Mouse (Mus musculus) spleen, postnatal 14 days (tissue): ENCODE measurements around the gene Fam92b.

Source experiments
- DNase-seq, 2 experiments: peaks; one replicate each; pipeline ENCODE4 v3.0.0; 2021 to 2022; ENCODE audit warnings: low spot score in 2 of 2

Fam92b gene

DNA sequence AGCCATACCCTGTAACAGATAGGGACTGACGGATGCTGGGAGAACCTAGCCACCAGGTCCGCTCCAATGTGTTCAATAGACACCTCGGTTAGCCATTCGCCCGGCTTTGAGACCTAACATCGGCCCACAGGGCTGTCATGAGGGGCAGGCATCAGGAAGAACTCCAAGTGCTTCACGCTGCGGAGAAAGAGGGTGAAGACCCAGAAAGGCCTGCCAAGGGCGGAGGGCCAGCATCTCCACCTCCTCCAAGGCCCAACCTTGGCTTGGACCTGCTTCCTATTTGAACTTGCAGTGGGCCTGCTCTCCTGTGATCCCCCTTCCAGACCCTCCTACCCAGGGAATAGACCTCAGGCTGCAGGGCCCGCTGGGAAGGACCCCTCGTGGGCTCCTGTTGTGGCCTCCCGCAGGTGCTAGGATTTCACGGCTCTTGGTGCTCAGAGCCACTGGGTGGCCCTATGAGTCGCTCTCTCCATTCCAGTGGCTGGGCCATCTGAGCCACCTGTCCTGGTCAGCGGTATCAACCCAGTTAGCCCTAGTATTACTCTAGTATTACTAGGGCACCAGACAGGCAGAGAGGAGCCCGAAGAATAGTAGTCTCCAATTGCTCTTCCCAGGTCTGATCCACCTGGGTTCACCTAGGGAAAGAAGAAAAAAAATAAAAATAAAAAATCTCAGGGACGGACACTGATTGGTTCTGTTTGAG is 13.0 kb upstream of the Fam92b start:
- DNase-seq: no peak

DNA sequence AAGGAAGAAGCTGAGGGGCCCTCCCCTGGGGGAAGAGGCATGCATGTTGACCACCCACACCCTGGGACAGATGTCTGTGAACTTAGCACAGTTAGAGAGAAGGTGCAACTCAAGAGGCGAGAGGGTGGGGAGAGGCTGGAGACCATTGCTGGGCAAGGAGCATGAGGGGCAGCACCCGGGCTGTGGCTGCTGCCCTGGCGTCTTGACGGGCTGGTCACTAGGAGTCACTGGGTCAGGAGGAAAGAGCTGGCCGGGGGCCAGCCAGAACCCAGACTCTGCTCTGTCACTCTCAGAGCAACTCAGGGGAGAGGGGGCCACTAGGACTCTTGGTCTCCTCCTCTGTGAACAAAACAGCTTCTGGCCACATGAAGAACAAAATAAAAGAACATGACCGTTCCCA is 12.2 kb upstream of the Fam92b start:
- DNase-seq: no peak

DNA sequence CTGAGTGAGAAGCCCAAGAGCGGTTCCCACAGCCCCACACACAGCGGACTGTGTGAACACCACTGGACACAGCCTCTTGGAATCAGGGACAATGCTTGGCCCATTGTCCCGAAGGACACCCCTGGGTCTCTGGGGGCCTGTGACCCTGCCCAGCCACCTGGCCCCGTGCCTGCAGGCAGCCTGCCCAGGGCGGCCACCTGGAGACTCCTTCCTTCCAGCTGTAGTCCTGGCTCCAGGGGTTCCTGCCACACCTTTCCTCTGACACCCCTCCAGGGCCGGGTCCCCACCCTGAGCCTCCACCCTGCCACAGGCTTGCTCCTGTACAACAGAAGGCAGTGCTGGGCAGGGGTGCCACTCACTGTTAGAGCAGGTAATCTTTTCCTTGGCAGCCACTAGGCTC is 11.2 kb upstream of the Fam92b start:
- DNase-seq: no peak

DNA sequence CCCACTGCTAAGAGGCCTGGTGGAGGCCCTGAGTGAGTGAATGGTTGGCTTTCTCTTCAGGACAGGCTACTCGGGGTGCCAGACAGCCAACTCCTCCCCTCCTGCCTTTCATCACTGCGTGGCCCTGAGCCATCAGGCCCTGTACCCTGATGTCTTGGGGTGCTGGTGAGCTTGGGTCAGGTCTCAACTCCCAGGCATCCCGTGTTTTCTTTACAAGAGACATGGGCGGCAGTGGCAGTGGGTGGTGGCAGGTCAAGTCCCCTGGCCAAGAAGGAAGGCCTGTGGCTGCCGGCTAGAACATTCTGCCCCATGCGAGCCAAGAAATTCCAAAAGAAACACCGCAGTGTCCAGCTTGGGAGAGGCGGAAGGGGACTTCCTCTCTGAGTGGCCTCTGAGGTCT is 9.2 kb upstream of the Fam92b start:
- DNase-seq: no peak

DNA sequence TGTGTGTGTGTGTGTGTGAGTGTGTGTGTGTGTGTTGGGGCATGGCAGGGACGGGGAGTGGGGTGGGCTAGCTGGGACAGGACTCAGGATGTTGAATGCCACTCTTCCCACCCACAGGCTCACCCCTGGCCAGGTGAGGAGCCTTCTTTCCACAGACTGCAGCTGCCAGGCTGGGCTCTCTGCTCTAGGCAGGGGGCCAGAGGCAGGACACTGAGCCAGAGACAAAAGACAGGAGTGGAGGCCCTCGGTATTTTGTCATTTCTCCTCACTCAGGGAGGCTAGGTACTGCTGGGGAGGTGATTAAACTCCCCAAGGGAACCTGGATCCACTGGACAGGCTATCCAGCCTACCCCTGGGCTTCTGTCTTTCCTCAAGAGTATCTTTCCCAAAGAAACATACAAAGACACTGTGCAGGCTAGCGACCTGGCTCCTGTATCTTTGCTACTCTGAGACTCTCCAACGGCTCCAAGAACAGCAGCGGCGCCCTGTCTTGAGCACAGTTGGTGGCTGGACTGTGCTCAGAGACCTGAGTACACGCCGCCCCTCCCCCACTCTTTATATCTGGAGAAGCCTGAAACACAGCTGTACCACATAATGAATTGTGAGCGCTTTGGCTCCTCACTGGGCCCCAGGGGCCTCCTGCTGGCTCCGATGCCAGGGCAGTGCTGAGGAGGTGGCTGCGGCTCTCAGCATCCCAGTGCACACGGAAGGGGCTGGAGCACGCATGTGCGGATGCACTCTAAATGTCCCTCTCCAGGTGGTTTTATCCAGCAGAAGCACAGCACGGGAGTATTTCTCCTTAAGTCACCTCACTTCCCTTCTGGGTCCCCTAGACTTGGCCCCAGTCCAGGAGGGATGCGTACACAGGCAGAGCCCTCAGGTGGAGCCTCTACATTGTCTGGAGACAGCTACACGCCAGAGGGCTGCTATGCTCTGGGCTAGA is 7.9 kb upstream of the Fam92b start:
- DNase-seq: no peak

DNA sequence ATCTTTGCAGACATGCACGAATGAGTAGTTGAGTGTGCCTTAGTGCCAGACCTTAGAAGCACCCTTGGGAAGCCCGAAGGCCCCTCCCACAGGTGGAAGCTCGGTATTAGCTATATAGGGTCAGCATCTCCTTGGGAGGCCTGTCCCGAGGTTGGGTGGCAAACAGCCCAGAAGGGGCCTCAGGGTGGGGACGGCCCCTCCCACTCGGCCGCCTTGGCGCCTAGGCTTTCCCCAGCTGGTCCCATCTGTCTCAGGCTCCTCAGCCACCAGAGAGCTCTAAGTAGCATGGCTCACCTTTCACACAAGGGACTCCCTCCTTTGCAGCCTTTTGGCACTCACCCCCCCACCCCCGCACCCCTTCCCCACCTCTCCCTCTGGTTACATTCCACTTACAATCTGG is 7.1 kb upstream of the Fam92b start:
- DNase-seq: no peak

DNA sequence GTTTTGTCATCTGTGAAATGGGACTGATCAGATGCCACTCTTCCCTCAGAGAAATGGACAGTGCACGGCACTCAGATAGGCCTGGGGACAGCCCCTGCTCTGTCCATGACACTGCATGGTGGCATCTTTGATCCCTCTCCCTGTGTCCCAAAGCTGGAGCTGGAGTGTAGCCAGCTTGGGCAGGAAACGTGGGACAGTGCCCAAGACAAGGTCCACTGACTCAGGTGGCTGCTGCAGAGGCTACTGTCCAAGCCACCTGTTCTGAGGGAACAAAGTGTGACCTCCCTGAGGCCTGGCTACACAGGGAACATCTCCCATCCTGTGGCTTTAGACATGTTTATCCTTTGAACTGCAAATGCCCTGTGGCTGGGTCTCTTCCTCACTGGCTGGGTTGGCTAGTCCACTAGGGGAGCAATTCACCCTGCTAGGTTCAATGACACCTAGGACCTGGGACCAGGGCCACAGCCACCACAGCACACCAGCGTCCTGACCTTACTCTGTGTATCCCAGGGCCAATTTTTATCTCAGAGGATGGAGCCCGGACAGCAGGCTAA is 4.7 kb upstream of the Fam92b start:
- no peak for DNase-seq

DNA sequence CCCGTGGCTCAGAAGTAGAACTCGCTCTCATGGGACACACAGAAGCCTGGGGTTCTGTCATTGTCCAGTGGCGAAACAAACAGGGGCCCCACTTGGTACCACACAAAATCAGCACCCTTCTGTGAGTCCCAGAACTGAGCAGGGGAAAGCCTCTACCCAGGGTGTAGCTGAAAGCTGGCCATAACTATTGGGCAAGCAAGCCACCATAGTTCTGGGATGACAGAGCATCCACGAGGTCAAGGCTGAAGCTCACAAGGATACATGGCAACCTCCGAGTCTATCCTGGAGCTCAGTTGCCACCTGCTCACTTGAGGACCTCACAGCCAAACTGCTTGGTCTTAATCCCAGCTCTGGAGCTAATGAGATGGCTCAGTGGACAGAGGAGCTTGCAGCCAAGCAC is 4.0 kb upstream of the Fam92b start:
- DNase-seq: no peak

DNA sequence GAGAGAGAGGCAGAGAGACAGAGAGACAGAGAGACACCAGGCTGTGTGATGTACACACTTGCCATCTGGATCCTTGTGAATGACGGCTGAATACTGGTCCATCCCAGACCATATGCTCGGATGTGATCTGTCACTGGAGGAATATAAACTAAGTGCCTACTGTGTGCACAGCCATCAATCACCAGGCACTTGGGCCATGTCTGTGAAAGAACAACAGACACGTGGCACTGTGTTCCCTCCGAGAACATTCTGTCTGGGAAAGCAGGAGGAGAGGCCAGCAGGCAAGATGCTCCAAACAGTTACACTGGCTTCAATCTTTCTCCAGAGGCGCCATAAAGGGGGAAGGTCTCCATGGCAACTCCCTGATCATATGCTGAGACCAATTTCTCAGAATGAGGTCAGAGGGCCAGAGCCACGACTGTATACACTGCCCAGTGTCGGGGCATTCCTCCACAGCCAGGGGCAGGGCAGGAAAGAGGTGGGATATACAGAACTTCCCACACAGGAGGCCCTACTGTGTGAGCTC is 3.2 kb upstream of the Fam92b start:
- no peak for DNase-seq

DNA sequence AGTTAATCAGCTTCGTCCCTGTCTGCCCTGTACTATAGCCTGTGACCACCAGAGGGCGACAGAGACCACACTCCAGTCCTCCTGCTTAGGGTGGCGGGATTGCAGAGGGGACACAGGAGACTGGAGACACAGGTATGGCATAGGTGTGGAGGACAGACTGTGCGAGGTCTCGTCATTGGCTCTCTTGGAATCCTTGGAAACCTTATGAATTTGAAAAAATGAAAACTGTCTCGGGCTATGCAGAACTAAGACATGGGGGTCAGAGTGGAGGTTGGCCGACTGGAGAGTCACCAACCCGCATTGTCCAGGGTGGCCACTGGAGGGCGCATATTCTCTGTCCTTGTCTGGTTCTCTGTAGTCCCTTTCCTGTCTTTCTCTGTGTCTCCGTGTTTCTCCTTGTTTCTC is 1.8 kb upstream of the Fam92b start:
- DNase-seq: peak; percentile 66 to 78

DNA sequence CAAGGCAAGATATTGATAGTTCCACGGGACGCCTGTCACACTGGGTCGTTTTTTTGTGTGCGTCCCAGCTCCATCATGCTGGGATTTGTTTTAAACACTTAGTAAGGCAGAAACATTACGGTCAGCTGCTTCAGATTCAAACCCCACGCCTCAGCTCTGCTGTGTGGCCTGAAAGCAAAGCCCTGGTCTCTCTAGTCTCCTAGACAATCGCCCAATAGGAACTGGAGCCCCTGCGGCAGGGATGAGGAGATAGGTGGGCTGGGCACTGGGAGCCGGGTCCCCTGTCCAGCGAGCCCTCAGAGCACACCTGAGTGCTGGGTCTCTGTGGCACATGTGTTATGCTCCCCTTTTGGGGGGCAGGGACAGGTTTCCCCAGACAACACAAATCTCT is 853 bp upstream of the Fam92b start:
- no peak for DNase-seq

DNA sequence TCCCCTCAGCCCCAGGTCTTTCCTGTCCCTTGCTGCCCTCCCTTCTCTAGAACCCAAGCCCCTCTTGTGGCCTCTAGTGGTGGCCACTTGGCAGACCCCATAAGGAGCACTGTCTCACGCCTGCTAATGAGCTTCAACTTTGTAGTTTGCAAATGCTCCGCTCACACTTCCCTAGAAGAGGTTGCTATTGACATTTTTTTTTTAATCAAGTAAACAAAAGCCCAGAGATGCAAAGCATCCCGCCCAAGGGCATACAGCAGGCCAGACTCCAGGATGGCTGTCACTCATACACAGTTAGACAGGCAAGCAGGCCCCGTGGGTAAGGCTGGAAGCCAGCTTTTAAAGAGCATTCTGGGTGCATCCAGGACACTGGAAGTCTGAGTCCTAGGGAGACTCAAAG is 661 bp downstream of the Fam92b start:
- DNase-seq: no peak

DNA sequence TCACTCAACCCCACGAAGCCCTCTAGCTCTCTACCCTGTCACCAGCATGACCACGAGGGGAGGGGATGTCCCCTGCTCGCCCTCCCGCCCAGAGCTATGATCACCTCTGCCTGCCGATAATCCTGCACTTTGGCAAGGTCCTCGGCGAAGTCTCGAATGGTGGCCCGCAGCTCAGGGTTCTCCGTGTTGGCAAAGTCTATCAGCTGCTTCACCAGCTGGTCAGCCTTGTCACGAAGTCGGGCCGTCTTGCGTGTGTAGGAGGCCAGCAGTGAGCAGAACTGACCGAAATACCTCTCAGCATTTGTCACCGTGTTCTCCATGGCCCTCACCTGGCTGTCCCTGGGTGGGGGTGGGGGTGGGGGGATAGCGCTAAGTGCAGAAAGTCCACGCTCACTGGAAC is 2.7 kb downstream of the Fam92b start:
- DNase-seq: no peak

DNA sequence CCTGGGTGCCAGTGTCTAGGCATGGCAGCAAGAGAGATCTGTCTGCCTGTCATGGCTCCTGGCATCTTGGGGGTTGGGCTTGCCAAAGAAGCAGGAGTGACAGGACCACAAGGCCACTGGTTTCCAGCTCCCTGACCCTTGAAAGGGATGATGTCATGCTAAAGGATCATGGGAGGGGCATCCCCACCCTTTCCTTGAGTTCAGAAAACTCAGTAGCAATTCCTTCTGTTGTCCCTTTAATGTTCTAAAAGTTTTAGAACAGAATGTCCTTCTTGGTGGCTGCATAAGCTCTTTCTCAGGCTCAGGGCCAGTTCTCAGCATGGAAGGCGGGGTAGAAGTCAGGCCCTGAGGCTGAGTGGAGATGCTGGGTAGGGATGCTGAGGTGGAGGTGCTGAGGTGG is 4.1 kb downstream of the Fam92b start:
- DNase-seq: no peak

DNA sequence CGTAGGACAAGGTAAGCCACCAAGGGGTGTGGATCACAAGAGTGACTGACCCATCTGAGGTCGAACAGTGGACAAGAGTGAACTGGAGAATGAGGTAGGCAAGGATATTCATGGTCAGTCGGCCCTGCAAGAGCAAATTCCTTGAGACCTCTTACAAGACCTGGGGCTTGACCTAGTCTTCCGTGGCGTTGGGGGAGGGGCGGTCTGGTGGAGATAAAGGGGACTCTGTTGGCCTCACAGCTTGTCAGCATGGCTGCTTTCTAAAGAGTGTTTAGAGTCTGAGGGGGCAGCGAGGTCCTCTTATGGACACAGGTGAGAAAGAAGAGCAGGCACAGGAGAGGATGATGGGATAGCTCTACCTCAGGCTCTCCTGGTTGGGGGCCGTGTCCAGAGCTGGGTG is 8.1 kb downstream of the Fam92b start:
- no peak for DNase-seq

DNA sequence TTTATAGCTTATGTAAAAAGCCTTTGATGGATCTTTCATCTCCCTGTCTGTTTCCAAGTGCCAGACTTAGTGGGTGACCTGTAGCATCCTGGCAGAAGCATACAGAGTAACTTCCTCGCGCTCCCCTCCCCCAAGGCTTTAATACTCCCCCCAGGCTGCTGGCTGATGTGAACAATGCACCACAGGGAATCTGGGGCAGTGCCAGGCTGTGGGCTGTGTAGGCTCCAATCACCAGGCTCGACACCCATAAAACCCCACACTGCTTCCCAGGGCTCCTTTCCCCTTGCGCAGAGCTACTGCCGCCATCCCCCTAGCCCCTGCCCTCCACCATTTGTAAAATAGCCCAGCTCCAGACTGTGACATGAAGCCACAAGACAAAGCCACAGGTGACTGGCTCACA is 9.4 kb downstream of the Fam92b start:
- no peak for DNase-seq

DNA sequence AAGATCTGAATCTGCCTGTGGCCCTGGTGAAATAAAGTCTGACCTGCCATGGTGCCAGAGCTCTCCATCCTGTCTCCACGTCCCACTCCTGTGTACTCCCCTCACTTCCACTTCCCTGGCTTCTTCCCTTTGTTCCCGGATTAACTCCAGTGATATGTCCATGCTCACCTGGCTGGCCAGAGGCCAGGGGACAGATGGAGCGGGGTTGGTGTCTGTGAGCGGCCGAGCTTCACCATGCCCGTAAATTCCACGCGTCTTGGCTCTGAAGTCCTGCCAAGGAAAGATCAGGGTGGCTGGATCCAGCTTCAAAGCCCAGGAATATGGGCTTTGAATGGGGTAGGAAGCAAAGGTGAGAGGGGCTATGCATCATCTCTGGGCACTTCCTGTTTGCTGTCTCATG is 10.1 kb downstream of the Fam92b start:
- no peak for DNase-seq

DNA sequence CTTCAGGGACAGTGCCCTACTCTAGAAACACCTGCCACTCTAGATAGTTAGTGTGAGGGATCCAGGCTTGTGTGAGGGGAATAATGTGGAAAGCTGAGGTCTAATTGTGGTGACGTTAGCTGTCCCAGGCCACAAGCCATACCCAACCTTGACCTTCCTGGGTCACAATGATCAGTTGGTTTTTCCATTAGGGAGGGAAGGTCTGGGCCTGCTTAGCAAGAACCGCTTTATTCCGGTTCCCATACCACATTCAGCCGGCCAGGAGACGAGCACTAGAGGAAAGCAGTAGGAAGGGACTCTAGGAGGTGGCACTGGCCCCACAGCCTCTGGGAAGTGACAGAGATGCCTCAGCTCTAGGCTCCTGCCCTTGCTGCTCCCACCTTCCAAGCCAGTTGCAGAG is 13.2 kb downstream of the Fam92b start:
- no peak for DNase-seq

DNA sequence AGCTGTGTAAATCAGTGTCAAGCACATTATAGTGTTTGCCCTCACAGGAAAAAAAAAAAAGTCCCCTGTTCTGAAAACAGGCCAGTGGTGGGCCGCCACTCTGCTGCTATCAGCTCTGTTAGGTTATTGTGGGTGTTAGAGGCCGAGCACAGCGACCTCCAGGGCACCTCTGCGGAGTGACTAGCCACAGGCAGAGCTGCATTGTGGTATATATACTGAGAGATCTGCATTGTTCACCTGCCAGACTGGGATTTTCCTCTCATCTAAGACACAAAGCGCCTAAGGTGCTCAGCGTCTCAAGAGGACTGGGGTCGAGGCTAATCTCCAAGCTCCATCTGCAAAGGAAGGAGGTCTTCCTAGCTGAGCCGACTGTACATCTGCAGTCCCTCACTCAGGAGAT is 13.9 kb downstream of the Fam92b start:
- no peak for DNase-seq

DNA sequence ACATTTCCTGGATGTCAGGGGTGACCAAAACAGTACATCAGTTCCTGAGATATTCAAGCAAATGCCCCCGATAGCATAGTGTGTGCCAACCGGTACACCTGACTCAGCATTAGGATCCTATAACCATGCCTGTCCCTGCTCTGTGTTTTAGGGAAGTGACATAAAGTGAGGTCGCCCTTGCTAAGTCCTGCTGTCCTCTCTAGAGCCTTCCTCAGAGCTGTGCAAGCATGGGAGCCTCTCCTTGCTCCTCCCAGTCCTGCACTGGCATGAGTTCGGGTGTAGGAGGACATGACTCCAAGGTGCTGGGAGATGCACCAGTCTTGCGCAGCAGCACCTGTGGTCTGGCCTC is 14.9 kb downstream of the Fam92b start:
- DNase-seq: no peak

DNA sequence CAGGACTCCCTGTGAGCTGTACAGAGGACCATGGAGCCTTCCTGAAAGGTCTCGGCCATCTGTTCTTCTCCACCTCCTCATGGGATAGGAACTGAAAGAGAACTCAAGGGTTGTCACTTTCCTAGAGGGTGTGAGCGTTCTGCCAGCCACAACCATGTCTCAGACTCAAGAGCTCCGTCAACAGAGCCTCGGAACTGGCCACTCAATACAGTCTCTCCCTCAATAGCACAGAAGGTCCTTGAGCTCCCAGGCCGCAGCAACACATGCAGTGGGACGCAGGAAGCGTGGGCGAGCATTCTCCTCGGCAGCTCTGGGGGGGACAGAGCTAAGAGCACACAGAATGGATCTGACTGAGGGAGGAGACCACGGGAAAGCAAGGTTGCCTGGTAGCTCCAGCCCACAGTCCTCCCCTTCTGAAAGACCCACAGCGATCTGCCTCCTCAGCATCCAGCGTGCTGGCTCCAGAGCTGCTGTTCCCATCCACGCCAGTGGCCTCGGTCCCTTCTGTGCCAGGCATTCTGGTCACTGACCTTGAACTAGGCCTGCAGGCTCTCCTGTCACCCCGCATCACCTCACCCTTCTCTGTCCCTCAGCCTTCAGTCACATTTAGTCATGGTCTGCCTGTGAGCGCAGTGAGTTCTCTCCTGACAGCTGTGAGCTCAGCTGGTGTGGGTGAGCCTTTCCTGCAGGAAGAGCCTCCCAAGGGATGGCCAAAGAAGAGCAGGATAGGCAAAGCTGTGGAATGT is 15.4 kb downstream of the Fam92b start:
- DNase-seq: no peak

DNA sequence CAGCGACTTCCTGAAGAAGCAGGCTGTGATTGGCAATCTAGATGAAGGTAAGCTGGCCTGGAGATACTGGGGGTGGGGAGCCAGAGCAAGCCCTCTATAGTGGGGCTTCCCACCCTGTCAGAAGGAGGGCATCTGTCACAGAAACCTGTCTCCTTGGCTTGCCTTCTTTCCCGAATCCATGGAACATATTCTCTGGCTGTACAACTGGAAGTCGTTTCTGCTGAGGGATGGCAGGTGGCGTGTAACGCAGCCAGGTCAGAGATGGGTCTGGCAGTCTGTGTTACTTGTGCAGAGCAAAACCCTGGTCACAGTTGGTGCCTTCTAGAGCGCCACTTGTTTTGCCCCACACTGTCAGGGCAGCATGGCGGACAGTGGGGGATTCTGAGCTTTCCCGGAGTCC is 16.9 kb downstream of the Fam92b start:
- no peak for DNase-seq
